Mouse (Mus musculus): ENCODE data around the gene Ero1l.

The Ero1l gene

DNA sequence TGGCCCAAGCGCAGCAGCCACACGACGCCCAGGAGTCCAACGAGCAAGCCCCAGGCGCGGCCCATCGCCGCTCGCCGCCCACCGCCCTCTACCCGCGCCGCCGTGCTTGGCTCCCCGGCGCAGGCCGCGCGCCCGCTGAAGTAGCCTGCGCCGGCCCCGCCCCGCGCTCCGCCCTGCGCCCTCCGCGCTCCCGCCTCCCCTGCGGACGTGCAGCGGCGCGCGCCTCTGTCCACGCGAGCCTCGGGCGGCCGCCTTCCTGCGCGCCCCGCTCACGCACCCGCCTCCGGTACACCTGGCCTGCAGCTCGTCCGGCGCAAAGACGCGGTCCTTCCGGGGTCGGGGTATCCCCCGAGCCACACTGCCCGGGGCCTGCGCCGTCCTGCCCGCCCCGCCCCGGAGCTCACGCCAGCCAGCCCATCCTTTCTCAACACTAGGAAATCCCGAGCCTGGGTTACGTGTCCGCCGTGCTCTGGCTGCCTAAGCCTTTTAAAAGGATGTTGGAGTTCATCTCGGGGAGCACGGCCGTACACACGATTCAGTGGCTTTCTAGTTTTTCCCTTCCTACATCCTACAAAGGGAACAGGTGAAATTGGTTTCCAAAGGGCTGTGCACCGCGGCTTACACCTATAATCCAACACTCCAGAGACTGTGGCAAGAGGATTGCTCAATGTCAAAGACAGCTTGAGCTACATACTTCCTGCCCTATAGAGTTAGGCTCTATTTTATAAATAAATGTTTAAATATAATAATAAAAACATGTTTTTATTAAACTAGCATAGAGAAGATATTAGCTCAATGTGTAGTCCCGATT, at the start of gene Ero1l:
Gene Ero1l, minus strand, starts transcription at position 346 of the 811 bp plus-strand sequence.
- in situ Hi-C loops (cut with MboI, MseI) = no loop called here

DNA sequence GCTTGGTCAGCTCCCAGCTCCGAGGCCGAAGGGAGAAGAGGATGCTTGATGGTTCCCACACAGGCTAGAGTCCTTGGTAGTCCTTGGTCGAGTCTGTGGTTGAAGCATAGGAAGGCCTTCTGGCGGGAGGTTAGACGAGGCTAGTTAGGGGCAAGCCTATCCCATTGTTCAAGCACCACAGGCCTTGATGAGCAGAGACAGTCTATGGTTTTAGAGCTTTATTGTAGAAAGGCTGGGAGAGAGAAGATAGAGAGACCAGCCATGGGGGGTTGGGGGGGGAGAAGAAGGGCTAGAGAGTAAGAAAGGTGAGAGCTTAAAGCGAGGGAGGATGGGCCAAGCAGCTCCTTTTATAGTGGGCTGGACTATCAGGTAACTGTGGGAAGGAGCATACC, 46.6 kb upstream of the Ero1l start:
- in situ Hi-C loops (cut with MboI, MseI) = no loop called here

DNA sequence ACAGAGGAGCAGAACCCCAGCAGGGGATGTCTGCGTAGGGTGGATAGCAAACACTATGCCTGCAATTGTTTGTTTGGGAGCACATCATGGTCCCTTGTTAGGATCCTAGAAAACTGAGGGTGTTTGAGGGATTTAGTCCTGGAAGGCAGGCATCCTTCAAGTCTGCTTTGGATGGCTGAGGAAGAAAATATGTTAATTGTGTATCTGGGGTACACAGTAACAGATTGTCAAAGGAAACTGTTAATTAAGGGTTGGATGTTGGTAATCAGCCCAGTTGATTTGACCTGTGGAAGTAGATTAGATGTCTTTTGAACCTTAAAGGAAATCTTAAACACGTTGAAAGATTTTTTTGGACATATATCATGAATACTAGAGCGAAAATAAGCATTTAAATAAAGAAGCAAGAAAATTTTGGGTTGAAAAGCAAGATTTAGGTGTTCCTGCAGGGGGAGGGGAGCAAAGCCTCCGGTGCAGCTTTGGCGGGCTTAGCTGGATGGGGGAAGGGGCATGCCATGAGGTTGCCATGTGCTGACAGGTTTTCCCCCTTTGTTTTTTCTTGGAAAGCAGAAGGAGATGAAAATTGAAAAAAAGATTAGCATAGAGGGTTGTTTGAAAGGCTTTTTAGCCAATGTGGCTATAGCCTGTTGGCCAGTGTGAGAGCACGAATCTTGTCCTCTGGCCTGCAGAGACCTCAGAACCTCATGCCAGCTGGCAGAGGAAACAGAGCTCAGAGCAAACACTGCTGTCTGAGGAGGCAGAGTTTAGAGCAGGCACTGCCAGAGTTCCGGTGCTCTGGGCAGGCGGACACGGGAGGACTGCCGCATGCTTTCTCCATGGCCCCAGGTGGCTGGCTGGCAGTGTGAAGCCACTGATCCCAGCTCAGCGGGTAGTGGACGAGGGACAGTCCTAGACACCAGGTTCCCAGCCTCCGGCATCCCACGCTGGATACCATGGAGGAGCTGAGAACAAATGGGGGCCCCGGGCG, 45.9 kb upstream of the Ero1l start:
- in situ Hi-C loops (cut with MboI, MseI) = no loop called here

DNA sequence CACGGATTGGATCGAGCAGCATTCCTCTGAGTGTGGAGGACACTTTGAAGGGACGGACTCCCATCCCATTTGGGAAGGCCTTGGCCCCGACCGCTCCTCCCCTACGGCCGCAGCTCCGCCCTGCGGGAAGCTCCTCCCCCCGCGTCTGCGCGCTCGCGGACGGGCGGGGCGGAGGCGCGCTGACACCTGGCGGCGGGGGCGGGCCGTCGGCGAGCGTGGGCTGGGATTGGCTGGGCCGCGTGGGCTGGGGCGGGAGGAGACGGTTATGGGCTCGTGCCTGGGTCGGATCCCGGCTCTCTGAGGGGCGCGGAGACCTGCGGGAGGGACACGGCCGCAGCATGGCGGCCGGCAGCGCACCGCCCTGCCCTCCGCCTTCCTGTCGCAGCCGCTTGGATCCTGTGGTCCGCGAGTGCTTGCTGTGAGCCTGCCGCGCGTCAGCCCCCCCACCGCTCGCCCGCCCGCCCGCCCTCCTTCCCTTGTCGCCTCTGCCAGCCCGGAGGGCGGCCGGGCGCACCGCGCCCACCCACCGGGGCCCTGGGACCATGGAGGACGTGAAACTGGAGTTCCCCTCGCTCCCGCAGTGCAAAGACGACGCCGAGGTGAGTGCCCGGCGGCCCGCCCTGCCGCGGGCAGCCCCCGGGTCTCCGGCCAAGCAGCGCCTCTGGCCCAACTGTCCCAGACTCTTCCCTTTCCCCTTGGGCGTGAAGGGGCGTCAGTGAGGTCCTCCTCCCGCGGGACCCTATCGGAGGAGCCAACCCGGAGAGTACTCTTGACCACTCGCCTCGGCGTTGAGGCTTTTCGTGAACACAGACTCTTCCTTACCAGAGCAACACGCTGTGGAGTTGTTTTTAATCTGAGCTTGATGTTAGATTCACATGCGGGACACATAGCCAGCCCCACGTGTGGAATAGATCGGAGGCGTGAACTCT, 32.6 kb upstream of the Ero1l start, which contains the start of gene Styx:
Gene Styx, plus strand, starts transcription at position 163 of the 929 bp plus-strand sequence.
- in situ Hi-C loops (cut with MboI, MseI) = no loop called here

DNA sequence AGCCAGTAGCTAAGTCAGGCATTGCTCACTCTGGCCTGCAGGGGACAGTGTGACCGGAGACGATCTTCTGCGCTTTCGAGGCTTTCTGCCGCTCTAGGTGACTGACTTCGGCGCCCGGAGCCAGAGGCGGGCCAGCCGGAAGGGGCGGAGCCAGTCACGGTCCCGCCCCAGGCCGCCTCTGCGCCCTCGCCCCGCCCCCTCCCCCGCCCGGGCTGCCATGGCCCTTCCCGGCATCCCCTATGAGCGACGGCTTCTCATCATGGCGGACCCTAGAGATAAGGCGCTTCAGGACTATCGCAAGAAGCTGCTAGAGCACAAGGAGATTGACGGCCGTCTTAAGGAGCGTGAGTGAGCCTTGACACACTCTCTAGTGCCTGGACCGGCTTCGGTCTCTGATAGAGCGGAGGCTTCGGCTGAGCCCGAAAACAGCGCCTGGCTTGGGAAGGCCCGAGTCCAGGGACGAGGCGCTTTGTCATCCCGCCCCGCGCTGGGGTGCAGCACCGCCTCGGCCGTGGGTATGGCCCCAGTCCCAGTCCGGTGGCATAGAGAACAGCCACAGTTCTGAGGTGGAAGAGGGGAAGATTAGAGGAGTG, 11.1 kb upstream of the Ero1l start, which contains the start of gene Psmc6:
Gene Psmc6, plus strand, starts transcription at position 200 of the 593 bp plus-strand sequence.
- in situ Hi-C loops (cut with MboI, MseI) = loop anchor here (5.0 kb wide), 1 partner anchor 53 kb away; no protein-coding TSS in a partner anchor

DNA sequence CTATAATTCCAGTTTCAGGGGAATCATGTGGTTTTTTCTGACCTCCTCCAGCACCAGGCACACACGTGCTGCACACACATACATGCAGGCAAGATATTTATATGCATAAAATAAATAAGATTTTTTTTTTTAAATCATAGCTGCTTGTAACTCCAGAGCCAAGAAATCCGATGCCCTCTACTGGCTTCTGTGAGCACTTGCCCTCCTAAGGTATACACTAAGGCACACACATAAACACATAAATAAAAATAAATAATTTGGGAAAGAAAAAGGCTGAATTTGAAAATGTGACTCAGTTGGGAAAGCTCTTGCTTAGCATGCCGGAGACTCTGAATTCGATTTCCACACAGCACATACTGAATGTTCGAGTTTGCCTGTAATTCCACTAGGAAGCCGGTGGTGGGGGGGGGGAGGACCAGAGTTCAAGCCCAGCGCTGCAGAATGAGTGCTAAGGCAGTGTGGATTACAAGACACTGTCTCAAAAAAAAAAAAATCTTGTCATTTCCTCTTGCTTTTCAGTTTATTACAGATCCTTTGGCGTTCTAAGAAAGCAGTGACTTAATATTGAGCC, 10.5 kb upstream of the Ero1l start:
- in situ Hi-C loops (cut with MboI, MseI) = no loop called here

DNA sequence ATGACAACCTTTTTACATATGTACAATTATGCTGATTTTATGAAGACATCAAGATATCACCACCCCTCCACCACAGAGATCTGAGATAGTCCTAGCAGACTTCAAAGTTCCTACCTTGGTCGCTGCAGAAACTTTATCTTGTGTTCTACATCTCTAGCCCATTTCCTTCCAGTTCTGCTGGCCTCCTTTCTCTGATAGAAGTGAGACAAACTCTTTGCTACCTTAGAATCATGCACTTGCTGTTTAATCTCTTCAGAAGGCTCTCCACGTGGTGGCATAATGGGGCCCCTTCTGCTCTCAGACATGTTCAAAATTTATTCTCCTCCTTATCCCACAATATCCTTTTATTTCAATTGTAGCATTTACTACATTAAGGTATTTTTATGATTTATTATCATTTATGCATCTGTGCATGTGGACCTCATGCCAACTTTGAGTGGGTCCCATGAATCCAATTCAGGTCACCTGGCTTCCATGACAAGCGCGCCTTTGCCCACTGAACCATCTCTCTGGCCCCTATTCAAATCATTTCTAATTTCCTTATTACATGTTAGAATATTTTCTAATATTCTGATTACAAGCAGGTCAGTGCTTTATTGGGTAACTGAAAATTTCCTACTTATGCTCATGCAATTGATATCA, 9.6 kb upstream of the Ero1l start:
- in situ Hi-C loops (cut with MboI, MseI) = no loop called here

DNA sequence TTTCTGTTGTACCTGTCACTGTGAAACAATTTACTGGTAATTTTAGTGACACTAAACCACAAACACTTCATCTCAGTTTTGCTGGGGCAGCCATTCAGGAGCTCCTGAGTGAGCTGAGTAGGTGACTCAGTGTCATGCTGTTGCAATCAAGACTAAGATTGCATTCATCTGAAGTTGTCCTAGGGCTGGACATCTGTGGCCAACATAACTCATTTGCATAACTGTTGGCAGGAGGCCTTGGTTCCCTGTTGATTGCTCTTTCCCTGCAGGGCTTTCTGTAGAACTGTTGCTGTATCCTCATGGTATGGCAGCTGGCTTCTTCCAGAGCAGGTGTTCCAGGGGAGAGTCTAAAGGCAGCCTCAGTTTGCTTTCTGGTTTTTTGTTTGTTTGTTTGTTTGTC, 6.9 kb upstream of the Ero1l start:
- in situ Hi-C loops (cut with MboI, MseI) = no loop called here

DNA sequence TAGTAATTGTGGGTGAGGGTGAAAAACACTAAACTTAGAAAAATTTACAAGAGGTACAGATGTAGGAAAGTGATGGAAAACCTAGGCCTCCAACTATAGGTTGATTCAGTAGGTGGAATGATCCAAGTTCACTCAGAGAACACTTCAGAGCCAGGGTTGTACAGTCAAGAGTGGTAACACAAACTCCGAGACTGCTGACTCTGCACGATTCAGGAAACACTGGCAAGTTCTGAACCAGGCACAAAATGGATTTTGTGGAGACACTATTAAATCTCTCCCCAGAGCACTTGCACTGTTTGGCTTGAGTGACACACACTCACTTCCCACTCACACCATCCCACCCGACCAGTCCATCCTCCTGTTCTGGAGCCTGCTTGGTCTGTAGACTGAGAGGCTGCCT, 4.7 kb upstream of the Ero1l start:
- in situ Hi-C loops (cut with MboI, MseI) = no loop called here

DNA sequence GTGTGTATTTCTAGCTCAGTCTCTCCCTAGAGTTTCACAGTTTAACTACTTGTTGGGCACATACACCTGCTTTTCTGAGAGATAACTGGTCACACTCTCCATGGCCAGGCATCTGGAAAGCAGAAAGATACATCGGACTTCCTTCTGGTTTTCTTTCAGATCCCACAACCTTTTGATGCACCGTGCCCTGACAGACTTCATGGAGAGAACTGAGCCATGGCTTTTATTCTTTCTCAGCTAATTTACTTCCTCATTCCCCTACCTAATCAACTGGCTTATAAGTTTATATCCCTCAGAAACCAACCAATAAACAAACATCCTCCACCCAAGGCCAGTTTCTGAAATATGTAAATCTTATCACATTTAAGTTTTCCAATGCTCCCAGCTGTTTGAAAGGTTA, 3.9 kb upstream of the Ero1l start:
- in situ Hi-C loops (cut with MboI, MseI) = no loop called here

DNA sequence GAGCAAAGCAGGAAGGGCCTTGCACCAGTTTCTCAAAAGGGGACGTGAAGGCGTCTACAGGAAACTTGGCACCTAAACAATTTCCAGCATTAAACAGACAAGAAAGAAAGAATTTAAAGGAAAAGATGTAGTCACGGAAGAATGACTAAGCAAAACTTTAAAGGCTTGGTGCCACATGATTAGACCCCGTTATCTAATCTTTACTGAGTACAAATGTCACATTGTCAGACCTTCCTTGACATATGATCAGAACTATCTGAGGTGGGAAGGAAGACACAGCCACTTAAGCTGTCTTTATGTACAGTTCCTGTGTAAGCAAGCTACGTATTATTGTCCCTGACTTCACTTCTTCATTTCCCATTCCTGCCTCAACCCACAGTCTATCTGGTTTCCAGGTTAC, 3.1 kb upstream of the Ero1l start:
- in situ Hi-C loops (cut with MboI, MseI) = no loop called here

DNA sequence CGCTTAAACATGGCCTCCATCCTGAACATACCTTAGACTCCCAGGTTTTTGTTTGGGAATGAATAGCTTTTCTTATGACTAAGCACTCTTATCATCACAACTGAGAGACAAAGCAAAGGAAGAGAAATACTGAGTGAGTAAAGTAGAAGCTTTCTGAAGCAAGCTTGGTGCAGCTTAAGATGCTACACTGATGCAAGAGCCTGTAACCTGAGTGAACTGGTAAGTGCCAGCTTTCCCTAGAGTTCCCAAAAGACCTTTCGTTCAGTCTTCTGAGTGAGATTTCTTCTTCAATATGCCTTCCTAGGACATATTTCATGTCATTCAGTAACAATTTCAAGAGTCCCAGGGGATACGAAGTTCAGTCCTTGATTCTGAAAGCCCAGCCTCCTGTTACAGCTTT, 2.5 kb upstream of the Ero1l start:
- in situ Hi-C loops (cut with MboI, MseI) = no loop called here

DNA sequence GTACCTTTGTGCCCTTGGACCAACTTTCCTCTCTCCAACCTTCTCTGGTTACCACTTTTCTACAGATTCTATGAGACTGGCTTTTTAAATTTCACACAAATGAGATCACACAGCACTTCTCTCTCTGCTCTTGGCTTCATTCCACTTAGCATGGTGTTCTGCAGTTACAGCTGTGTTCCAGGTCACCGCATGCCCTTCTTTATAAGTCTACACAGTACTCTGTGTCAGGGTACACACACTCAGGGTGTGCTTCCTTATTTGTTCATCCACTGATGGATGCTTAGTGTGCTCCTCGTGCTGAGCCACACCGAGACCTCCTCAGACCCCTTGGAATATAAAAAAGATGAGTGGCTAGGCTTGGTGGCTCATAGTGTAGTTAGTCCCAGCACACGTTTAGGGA, 1.5 kb upstream of the Ero1l start:
- in situ Hi-C loops (cut with MboI, MseI) = no loop called here

DNA sequence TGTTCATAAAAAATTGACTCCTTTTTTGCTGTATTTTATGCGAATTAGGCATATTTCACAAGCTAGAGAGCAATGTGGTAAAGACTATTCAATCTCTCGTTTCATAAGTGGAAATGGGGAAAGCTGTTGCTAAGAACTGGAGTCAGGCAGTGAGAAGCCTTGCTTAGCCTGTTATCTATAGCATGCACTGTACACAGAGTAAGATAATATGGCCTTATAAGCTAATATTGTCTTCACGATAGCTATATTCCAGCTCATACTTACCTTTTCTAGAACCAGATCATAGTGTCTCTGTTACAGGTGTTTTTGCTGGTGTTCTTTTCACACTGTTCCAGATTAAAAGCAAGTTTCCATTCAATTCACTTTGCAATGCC, 653 bp upstream of the Ero1l start:
- in situ Hi-C loops (cut with MboI, MseI) = no loop called here

DNA sequence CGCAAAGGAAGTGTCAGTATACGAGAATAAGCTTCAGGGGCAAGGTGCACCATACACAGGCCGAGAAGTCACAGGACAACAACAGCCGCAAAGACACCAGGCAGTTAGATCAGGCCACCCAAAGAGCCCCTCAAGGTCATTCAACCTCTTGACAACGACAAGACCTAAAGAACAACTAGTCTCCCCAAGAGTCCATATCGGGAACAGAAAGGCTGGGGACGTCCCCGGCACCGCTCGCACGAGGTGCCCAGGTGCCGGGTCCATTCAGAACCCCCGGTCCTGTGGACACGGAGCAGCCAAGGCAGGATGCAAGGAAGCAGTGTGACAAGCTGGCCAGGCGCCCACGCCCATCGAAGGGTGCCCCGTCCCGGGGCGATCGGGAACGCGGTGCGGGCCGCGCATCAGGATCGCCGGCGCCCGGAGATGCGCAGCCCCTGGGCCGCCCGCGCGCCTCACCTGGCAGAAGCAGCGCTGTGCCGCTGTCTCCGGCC, 605 bp downstream of the Ero1l start:
- in situ Hi-C loops (cut with MboI, MseI) = no loop called here

DNA sequence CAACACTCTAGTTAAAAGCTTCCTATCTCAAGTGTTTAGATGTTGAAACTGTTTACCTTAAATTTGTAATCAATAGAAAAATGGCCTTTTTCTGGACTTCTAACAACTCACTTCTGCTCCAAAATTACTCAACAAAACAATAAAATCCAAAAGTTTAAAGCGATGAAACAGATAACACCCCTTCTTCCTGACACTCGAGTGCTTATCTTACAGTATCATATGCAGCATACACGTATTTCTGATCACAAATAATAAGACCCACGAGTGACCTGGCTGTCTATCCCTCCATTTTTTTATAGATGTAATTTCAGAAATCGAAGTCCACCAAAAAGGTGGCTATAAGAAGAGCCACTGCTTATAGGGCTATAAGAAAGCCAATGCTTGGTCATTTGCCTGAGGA, 1.6 kb downstream of the Ero1l start:
- in situ Hi-C loops (cut with MboI, MseI) = no loop called here

DNA sequence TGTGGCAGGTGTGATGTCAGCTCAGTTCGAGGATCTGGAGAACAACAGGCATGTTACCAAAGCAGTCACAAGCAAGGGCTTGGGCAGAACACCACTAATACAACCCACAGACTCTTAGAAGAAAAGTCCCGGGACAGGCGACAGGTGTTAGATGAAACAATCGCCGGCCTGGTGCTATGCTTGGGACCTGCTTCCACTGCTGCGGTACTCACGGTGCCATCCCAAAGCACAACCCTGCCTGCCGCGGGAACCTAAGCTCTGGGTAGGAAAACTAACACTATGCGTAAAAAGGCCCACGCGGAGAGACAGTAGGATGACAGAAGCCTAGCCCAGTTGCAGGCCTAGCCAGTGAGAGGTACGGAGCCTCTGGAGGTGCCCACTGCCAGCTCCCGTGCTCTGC, 8.5 kb downstream of the Ero1l start:
- in situ Hi-C loops (cut with MboI, MseI) = no loop called here

DNA sequence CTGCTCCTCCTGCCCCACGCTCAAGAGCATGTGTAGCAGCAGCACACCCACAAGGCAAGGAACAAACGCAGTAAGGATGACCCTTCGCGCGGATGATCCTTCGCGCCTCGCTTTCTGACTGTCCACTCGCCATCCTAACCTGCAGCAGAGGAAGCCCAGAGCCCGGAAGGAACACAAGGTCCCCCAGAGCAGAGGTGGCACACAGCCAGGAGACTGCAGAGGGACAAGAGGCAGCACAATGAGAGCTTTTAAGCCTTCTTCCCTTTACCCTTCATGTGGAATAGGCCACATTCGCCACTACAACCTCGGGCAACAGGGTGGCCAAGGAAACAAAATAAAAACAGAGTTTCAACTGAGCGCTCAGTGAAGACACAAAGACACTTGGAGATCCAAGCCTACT, 8.9 kb downstream of the Ero1l start:
- in situ Hi-C loops (cut with MboI, MseI) = loop anchor here (5.0 to 10.0 kb wide), 2 partner anchors 33 to 1955 kb away; no protein-coding TSS in a partner anchor

DNA sequence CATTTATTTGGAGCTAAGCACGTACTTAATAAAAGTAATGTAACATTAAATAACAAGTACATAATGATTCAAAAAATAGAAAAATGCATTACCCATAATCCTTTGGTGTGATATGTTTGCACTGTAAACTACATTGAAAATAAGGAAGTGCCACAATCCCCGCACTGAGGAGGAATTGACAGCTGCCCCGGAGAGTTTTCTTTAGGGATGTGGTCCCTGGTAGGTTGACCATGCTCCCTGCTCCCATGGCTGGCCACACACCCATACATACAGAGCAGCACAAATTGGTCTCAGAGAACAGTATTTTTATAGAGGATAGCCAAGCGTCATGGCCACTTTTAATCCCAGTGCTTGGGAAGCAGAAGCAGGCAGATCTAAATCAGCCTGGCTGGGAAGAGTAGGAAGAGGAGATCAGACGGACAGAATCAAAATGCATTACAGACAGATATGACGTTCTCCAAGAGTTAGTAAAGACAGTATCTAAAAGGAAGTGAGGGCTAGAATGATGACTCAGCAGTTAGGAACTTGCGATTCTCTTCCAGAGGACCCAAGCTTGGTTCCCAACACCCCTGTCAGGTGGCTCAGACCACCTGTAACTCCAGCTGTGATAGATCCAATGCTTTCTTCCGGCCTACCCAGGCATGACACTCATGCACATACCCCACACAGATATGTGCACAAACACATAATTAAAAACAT, 10.8 kb downstream of the Ero1l start:
- in situ Hi-C loops (cut with MboI, MseI) = loop anchor here (5.0 to 10.0 kb wide), 2 partner anchors 35 to 1957 kb away; no protein-coding TSS in a partner anchor
